Mouse (Mus musculus): Measurements from ENCODE around the gene Fbxw9.

The Fbxw9 gene

DNA sequence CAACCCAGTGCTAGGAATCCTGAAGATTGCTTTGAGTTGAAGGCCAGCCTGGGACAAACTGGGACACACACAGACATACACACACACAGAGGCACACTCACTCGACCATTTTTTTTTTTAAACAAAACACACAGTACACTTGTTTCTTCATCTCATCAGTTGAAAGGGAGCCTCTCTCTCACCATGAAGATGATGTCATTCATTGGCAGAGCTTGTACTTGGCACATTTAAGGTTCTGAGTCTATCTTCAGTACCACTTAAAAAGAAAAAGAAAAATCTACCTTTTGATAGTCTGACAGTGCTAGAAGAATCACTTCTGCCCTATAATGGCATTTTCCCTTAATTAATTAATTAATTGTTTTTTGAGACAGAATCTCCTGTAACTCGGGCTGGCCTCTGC is 28.9 kb downstream of the Fbxw9 start:
- no peak for DNase-seq

DNA sequence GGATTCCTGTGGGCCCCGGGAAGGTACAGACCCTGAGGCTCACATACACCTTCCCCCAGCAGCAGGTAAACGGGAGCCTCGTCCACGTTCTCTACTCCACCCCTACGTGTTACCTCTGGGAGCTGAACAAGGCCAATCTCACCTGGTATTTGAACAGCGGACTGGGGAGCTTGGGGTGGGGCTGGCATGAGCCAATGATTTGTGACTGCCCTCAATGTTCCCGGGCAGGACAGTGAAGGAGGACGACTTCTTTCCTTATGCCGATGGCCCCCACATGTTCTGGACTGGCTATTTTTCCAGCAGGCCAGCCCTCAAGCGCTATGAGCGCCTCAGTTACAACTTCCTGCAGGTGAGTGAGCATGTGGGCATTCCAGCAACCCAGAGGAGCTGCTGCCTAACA is 31.0 kb downstream of the Fbxw9 start:
- no peak for DNase-seq

DNA sequence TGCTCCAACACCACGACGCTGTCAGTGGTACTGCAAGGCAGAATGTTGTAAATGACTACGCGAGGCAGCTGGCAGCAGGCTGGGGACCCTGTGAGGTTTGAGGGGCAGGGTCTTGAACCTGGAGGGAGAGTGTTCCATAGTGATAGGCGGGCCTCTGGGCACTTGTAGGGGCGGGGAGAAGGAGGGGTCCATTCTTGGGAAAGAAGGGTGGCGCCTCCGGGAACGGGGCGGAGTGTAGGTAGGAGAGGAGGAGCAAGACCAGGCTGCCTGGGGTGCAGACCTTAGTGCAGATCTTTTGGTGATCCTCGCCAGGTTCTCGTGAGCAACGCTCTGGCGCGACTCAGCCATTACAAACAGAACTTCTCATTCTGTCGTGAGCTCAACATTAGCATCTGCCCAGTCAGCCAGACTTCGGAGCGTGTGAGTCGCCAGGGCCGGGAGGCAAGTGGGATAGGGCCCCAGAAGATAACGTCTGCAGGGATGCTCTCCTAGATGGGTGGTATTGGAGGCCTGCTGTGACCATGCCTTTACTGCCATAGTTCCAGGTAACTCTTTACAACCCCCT is 31.8 kb downstream of the Fbxw9 start:
- no peak for DNase-seq

DNA sequence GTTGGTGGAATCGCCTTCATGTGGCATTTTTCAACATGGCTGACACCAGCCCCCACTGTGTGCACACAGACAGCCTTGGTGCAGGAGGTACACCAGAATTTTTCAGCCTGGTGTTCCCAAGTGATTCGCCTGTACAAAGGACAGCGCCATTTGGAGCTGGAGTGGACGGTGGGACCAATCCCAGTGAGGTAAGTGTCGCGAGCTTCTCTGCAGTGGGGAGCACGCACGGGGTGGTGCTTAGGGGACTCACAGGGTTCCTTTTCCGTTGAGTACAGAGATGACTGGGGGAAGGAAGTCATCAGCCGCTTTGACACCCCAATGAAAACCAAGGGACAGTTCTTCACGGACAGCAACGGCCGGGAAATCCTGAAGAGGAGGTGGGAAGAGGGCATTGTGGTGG is 35.2 kb downstream of the Fbxw9 start:
- no peak for DNase-seq

DNA sequence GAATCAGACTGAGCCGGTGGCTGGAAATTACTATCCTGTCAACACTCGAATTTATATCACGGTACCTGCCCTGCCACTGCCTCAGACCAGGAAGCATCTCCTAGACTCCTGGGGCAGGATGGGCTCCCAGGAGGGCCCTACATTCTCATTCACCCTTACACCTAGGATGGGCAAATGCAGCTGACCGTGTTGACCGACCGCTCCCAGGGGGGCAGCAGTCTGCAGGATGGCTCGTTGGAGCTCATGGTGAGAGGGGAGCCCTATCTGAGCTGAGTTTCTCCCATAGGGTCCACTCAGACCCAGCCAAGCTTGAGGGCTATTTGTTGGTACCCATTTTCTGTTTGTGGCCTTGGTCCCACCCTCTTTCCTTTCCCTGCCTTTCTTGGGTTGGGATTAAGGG is 35.7 kb downstream of the Fbxw9 start:
- DNase-seq = no peak

DNA sequence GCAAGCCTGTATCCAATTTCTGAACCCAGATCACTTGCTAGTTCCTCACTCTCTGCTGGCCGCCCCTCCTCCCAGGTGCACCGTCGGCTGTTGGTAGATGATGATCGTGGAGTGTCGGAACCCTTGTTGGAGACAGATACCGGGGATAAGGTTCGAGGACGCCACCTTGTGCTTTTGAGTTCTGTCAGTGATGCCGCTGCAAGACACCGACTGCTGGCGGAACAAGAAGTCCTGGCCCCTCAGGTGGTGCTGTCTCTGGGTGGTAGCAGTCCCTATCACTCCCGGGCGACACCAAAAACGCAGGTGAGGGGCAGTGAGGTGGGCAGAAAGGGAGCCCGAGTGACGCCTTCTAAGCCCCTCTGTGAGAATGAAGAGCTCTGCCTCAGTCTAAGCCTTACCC is 36.3 kb downstream of the Fbxw9 start:
- DNase-seq = no peak

DNA sequence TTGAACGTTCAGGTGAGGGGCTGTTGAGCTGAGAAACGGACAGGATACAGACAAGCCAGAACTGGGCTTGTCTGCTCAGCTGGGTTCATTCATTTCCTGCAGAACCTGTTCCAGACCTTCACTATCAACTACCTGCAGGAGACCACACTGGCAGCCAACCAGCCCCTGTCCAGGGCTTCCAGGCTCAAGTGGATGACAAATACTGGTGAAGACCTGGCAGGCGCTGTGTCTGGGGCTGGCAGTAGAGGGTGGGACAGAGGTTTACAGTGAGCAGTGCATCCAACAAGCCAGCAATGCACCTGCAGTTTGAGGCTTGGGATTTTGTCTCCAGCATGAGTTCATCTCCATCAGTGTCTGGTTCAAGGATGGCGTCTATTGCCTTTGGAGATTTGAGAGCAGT is 37.0 kb downstream of the Fbxw9 start:
- DNase-seq = no peak

DNA sequence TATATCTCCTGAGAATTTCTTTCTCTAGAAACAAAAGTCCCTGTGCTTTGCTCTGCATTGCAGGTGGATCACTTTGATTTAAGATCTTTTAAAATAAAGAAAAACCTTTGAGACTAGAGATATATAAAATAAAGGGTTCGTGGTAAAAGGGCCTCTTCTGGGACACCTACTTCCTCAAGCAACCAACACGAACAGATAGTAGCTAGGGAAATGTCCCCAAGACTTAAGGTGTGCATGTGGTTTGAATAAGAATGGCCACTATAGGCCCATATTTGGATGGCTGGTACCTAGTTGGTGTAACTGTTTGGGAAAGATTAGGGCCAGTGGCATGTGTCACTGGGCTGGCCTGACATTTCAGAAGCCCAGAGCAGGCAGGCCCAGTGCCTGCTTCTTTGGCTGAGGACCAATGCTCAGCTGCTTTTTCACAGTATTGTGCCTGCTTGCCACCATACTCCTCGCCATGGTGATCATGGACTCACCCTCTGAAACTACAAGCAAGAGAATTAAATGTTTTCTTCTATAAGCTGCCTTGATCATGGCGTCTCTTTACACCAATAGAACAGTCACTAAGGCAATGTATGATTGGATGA is 40.3 kb downstream of the Fbxw9 start:
- no peak for DNase-seq

DNA sequence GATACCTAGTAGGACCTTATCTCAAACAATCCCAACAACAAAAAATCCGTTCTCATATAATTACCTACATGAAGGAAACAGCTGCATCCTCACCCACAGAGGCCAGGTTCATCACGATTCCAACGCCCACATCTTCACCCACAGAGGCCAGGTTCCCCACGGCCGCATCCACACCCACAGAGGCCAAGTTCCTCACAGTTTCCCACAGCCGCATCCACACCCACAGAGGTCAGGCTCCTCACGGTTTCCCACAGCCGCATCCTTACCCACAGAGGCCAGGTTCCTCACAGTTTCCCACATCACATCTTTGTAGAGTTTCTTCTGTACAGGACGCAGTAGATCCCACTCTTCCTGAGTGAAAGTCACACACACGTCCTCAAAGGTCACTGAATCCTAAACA is 53.4 kb downstream of the Fbxw9 start:
- DNase-seq = no peak

DNA sequence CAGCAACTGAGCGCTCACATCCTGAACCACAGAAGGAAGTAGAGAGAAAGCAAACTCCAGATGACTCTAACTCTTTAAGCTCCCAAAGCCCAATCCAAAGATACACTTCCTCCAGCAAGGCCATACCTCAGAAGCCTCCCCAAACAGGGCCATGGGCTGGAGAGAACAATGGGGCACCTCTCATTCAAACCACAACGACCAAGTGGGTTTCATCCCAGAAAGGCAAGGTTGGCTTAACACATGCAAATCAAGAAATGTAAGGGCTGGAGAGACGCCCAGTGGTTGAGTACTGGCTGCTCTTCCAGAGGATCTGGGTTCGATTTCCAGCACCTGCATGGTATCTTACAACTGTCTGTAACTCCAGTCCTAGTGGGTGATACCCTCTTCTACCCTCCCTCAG is 55.6 kb downstream of the Fbxw9 start:
- DNase-seq = no peak

Measured in cerebellum, postnatal 36 days (tissue).